In the genomic region with DNA sequence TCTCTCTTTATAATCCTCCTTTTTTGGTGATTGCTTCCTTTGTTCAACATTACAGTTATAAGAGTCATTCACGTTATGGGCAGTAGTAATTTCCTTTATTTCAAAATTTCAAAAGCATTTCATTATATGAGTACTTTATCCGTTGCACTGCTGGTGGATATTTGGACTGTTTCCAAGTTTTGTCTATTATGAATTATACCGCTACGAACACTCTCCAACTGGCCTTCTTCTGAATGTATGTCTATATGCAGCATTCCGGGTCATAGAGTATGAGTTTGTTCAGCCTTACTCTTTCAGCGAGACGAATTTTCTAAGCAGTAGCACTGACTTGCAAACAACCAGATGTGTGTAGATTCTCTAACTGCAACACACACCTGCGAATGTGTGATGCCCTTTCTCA, we compare ENCODE assay signal across 23 mouse cellular contexts. TPM values are rescaled to one million over a fixed set of nuclear protein-coding genes. Genes with fewer than 3 reads are reported as not detected.
DNase-seq lines count a peak whose midpoint lies in the region; ATAC-seq and TF ChIP-seq lines count a peak whose summit lies in the region.
"Had no signal": no experiment of that assay in that cellular context is flagged by ENCODE, and none has a peak within 500 bp of the region (broad histone marks: within the 10 kb centered on the region; RNA-seq: fewer than 3 reads in every experiment).

No protein-coding gene starts in this region.

- no peak overlapping the region for H3K9ac ChIP-seq in lung, embryonic 14.5 days
- H3K9ac ChIP-seq in lung, embryonic 16.5 days (ENCODE audit: low read length) = no peak overlapping the region

- no peak for TF ChIP-seq CTCF in lung, embryonic 14.5 days (IDR thresholded peaks at IDR 0.05; ENCODE audit: low read depth)
- TF ChIP-seq CTCF in lung, adult 2 months (IDR thresholded peaks at IDR 0.05; ENCODE audit: insufficient read depth, low read length) = no peak

- ATAC-seq in lung, embryonic 14.5 days (ENCODE audit: insufficient read depth) = no peak
- ATAC-seq in lung, embryonic 16.5 days (ENCODE audit: low read depth) = peak; percentile 70
- no peak for ATAC-seq in monocyte, adult 5-6 weeks (replicated peaks; ENCODE audit: insufficient number of reproducible peaks, low FRiP score, low TSS enrichment, poor library complexity, severe bottlenecking)
- ATAC-seq: activated CD4-positive, CD25-positive, alpha-beta regulatory T cell, adult 4 months; CD4-positive, CD25-positive, alpha-beta regulatory T cell, adult 4 months; Patski had no signal

- H3K27ac ChIP-seq in lung, embryonic 14.5 days (ENCODE audit: low read depth) = no peak overlapping the region
- no peak overlapping the region for H3K27ac ChIP-seq in lung, embryonic 16.5 days (ENCODE audit: low read length)

- DNase-seq in lung, embryonic 14.5 days = peak; percentile 83
- DNase-seq in lung, adult 2 months = no peak
- no peak for DNase-seq in lung, postnatal 25 days (ENCODE audit: low spot score)
- peak; percentile 20 for DNase-seq in retina, postnatal 1 day
- no peak for DNase-seq in retina, embryonic 14.5 days (ENCODE audit: low spot score)
- DNase-seq in 416B (ENCODE audit: low read depth) = peak; percentile 34
- DNase-seq: adrenal gland, adult 2 months; adrenal gland, adult 8-10 months; adrenal gland, postnatal 10 days; adrenal gland, postnatal 14 days; adrenal gland, postnatal 25 days; adrenal gland, postnatal 36 days; B cell, adult 2 months; cerebellum, adult 11 months; cerebellum, adult 11-12 months; cerebellum, adult 18-20 months had no signal

- H3K27me3 ChIP-seq in lung, embryonic 14.5 days (ENCODE audit: insufficient read depth, low read length) = no peaks in the 10 kb centered on the region
- no peaks in the 10 kb centered on the region for H3K27me3 ChIP-seq in lung, embryonic 16.5 days (ENCODE audit: control insufficient read depth, insufficient read depth, low read depth, low read length)
- H3K27me3 ChIP-seq: CH12.LX had no signal

- H3K9me3 ChIP-seq in lung, embryonic 14.5 days (ENCODE audit: low read depth, low read length) = no peaks in the 10 kb centered on the region
- no peaks in the 10 kb centered on the region for H3K9me3 ChIP-seq in lung, embryonic 16.5 days (ENCODE audit: control insufficient read depth, low read length)

- TF ChIP-seq POLR2A in lung, adult 2 months (IDR thresholded peaks at IDR 0.05; ENCODE audit: borderline replicate concordance, extremely low read depth, low read depth, low read length) = no peak

- no peaks in the 10 kb centered on the region for H3K4me1 ChIP-seq in lung, embryonic 14.5 days (ENCODE audit: insufficient read depth)
- no peaks in the 10 kb centered on the region for H3K4me1 ChIP-seq in lung, adult 2 months (ENCODE audit: control insufficient read depth, insufficient read depth, low read length)
- peaks cover 3% of the 10 kb centered on the region; the same call in 1 of the 2 replicates for H3K4me1 ChIP-seq in lung, embryonic 16.5 days (replicated peaks; ENCODE audit: control insufficient read depth, insufficient read depth, low read length)

- no peak overlapping the region for H3K4me2 ChIP-seq in lung, embryonic 14.5 days
- H3K4me2 ChIP-seq in lung, embryonic 16.5 days (ENCODE audit: low read depth, low read length) = no peak overlapping the region

- no peaks in the 10 kb centered on the region for H3K36me3 ChIP-seq in lung, embryonic 14.5 days (ENCODE audit: insufficient read depth)
- H3K36me3 ChIP-seq in lung, embryonic 16.5 days (ENCODE audit: control insufficient read depth, insufficient read depth, low read length) = no peaks in the 10 kb centered on the region
- H3K36me3 ChIP-seq: G1E had no signal

- 29% methylated on average over 8 of the region's 8 CpGs for WGBS in lung, embryonic 14.5 days
- 52% methylated on average over 8 of the region's 8 CpGs for WGBS in lung, adult 2 months
- 24% methylated on average over 8 of the region's 8 CpGs for WGBS in lung, embryonic 16.5 days

- no peak overlapping the region for H3K4me3 ChIP-seq in lung, embryonic 14.5 days (ENCODE audit: low read depth, low read length)
- H3K4me3 ChIP-seq in lung, adult 2 months (replicated peaks; ENCODE audit: extremely low read depth, low read depth, low read length) = no peak overlapping the region
- H3K4me3 ChIP-seq in lung, embryonic 16.5 days (ENCODE audit: low read length) = no peak overlapping the region

RNA-seq across cellular contexts. Expression of a gene that starts 57.8 kb away (rescaled TPM):
- polyA plus RNA-seq in lung, embryonic 14.5 days (2014; fragmentation: Nextera tagmentation; extraction: Ambion mirVana) = 73.4 and 76.8 TPM in 2 replicates
- polyA plus RNA-seq in lung, adult 2 months (2012; rRNA removed) = 81.2 and 85.4 TPM in 2 replicates
- 79.3 and 80.3 TPM in 2 replicates for polyA plus RNA-seq in lung, embryonic 16.5 days (2015; fragmentation: Nextera tagmentation; extraction: Ambion mirVana)
- total RNA-seq in monocyte, adult 5-6 weeks (2017) = 114 to 201 TPM (median 184 TPM) in 3 replicates
- polyA plus RNA-seq: G1E had no signal

Comparison
In these comparisons a context has a peak if more than half of its experiments do, and no peak if none do; other contexts are left out.
1. DNase-seq: peak in lung, embryonic 14.5 days (single experiment), retina, postnatal 1 day (single experiment) and 416B (single experiment); none in lung, adult 2 months (single experiment), lung, postnatal 25 days (single experiment) and retina, embryonic 14.5 days (single experiment).